Mouse (Mus musculus) cerebellum, adult 11-12 months (tissue): ENCODE results near the gene Tctn3.

Experiments
- DNase-seq: peaks from one replicate; pipeline ENCODE4 v3.0.0; 2022

Gene Tctn3

DNA sequence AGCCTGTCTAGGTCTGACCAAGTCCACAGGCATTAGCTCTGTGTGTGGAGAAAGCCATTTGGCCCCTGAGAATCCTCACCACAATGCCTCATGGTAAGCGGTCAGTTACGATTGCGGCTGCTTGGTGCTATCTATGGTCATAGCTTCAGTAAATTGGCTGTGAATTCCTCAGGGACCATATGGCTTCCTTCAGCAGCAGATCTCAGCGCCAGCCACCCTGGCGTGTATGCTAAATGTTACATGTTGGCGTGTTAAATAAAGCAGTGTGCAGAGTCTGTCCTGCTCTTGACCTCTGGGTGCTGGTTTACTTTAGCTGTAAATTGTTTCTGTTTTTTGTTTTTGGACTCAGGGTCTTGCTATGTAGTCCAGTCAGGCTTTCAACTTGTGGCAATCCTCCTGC is 58.2 kb downstream of the Tctn3 start:
- DNase-seq: no peak

DNA sequence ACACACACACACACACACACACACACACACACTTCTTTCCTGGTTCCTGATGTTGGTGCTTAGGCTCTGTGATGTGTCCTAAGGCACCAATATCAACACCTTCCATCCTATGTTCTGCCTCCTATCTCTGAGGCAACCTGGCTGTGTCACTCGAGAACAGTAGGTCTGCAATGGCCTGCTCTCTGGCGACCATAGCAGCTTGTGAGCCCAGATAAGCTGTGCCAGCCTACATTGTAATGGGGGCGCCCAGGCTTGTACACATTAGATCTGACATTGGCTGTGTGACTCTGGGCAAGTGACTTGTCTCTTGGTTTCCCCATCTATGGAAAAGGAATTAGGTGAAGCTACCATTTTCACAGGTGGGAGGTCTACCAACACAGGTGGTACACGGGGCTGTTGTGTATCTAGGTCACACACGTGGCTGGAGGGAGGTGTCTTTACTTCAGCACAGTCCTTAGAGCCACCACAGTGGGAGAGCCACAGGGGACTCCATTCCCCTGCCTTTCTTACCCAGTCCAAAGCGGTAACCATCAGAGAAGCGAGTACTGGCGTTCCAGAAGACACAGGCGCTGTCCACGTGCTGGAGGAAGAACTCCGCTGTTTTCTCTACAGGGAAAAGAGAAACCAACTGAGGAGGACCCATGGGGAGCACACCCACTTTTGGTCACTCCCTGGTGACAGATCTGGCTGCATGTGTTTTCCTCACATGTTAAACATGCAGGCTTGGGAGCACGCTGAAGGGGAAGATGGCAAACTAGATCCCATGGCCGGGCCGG is 58.8 kb downstream of the Tctn3 start:
- no peak for DNase-seq

DNA sequence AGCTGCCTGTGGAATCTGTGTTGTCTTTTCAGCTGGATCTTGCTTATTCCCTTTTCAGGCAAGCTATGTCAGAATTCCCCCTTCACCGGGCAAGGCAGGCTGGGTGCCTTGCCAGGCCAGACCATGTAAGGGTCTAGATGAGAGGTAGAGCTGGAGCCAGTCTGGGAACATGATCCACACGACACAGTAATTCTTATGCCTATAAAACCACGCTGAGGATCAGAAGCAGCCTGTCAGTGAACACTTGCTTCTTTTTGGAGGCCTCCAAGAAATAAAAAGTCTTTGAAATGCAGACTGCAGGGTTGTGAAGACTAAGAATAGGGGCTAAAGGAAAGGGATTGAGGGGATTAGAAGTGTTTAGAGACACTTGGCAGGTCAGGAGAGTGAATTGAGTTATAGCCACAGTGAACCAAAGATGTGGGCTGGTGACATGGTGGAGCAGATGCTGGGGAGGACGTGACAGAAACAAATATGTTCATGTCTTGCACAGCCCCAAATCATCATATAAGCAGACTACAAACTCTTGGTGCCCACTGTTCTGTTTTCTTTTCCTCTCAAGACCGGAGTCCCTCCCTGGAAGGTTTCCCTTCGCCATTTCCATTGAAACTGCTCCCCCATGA is 62.4 kb downstream of the Tctn3 start:
- no peak for DNase-seq

DNA sequence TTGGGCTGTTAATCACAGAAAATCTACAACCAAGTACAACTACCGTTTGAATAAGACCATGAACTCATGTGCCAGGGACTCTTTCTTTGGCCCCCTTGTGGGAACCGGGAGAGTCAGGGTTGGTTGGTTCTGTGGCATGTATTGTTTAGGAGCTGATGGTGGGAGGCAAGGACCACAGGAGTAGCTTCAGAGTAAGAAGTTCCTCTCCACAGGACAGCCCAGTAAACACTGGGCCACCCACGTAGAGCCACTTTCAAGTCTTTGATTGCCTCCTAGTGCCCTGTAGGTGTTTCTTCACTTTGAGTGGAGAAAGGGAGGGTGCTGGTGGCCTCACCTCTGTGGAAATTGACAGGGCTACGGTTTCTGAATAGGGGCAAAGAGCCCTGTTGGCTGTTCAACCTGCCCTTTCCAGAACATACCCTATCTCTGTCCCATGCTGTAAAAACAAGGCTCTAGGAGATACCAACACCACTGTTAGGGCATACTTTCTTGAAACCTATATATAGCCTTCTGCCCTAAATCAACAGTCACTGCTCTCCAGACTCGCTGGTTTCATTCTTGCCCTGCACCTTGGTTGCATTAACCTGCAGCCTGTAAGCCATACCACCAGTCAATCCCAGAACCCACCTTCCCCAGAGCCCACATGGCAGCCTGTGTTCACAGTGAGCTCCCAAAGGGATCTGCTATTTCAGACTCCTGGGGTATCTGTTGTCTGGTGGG is 63.1 kb downstream of the Tctn3 start:
- no peak for DNase-seq

DNA sequence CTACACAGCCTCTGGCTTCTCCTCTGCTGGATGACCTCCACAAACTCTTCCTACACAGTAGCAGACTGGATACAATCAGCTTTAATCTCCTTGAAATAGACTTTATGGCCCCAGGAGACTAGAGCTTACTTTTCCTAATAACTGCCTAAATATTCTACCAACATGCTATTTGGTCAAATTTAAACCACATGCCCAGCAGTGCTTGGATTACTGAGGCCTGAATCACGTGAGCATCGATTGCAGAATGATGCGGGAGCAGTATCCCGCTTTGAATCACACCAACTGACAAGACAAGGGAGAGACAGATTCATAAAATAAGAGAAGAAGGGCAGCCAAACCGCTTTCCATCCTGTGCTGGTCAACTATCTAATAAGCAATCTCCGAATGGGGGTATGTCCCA is 63.6 kb downstream of the Tctn3 start:
- DNase-seq: no peak
